Mouse (Mus musculus) urinary bladder, postnatal 14 days (tissue): ENCODE measurements around the gene Wif1.
A peak's percentile ranks its signal among the peaks of the same experiment; 100 is the strongest.

ENCODE experiments used
- DNase-seq: peaks from one replicate; pipeline ENCODE4 v3.0.0; 2021; ENCODE audit warnings: low spot score

Wif1 gene

GRCm38 (mm10) chr10:121033826-121034568, at the start of gene Wif1:
Gene Wif1, plus strand, starts transcription at chr10:121033960.
- peak; percentile 77 for DNase-seq

GRCm38 (mm10) chr10:121002135-121002534, 31.6 kb upstream of the Wif1 start:
- DNase-seq: no peak

GRCm38 (mm10) chr10:121011496-121011895, 22.3 kb upstream of the Wif1 start:
- no peak for DNase-seq

- no peak for DNase-seq
Measured at GRCm38 (mm10) chr10:121016291-121016690, 17.5 kb upstream of the Wif1 start.

- DNase-seq: no peak
Measured at GRCm38 (mm10) chr10:121016711-121017503, 16.9 kb upstream of the Wif1 start.

- DNase-seq: no peak
Measured at GRCm38 (mm10) chr10:121022951-121023350, 10.8 kb upstream of the Wif1 start.

- peak; percentile 12 for DNase-seq
Measured at GRCm38 (mm10) chr10:121031802-121032201, 2.0 kb upstream of the Wif1 start.

- DNase-seq: peak; percentile 78
Measured at GRCm38 (mm10) chr10:121033128-121033791, 500 bp upstream of the Wif1 start.

GRCm38 (mm10) chr10:121034569-121034947, 798 bp downstream of the Wif1 start:
- no peak for DNase-seq

- DNase-seq: no peak
Measured at GRCm38 (mm10) chr10:121038556-121039284, 5.0 kb downstream of the Wif1 start.

- DNase-seq: no peak
Measured at GRCm38 (mm10) chr10:121040911-121041310, 7.2 kb downstream of the Wif1 start.

- DNase-seq: no peak
Measured at GRCm38 (mm10) chr10:121047440-121047839, 13.7 kb downstream of the Wif1 start.

- DNase-seq: no peak
Measured at GRCm38 (mm10) chr10:121052076-121052475, 18.3 kb downstream of the Wif1 start.

- peak; percentile 35 for DNase-seq
Measured at GRCm38 (mm10) chr10:121055452-121056188, 21.9 kb downstream of the Wif1 start.

- DNase-seq: no peak
Measured at GRCm38 (mm10) chr10:121056823-121057222, 23.1 kb downstream of the Wif1 start.

GRCm38 (mm10) chr10:121059043-121060003, 25.6 kb downstream of the Wif1 start:
- DNase-seq: no peak

- DNase-seq: no peak
Measured at GRCm38 (mm10) chr10:121061336-121061835, 27.6 kb downstream of the Wif1 start.

GRCm38 (mm10) chr10:121062704-121063103, 28.9 kb downstream of the Wif1 start:
- no peak for DNase-seq

GRCm38 (mm10) chr10:121067416-121067951, 33.7 kb downstream of the Wif1 start:
- DNase-seq: no peak

GRCm38 (mm10) chr10:121068003-121068402, 34.2 kb downstream of the Wif1 start:
- DNase-seq: no peak
